Mouse (Mus musculus) urinary bladder, postnatal 36 days (tissue): ENCODE results near the gene Brd7.

Source experiments
- DNase-seq, 2 experiments: peaks; one replicate each; pipeline ENCODE4 v3.0.0; 2022; ENCODE audit warnings: low spot score in 2 of 2, mixed read lengths in 1 of 2

Brd7 gene

GRCm38 (mm10) chr8:88285469-88286356 is 76.3 kb downstream of the Brd7 start:
- DNase-seq: no peak

- no peak for DNase-seq
Observed at GRCm38 (mm10) chr8:88284738-88285137, 77.3 kb downstream of the Brd7 start.

- no peak for DNase-seq
Observed at GRCm38 (mm10) chr8:88283243-88284115, 78.5 kb downstream of the Brd7 start.

GRCm38 (mm10) chr8:88282684-88283083 is 79.3 kb downstream of the Brd7 start:
- DNase-seq: peak; percentile 34 to 84
